Mouse (Mus musculus): ENCODE data around the gene 1700029J07Rik. TPM values are rescaled to one million over a fixed set of nuclear protein-coding genes. Genes with fewer than 3 reads are reported as not detected.

The 1700029J07Rik gene
- total RNA-seq, 1 experiment from 2014 or later = 8.8 TPM

DNA sequence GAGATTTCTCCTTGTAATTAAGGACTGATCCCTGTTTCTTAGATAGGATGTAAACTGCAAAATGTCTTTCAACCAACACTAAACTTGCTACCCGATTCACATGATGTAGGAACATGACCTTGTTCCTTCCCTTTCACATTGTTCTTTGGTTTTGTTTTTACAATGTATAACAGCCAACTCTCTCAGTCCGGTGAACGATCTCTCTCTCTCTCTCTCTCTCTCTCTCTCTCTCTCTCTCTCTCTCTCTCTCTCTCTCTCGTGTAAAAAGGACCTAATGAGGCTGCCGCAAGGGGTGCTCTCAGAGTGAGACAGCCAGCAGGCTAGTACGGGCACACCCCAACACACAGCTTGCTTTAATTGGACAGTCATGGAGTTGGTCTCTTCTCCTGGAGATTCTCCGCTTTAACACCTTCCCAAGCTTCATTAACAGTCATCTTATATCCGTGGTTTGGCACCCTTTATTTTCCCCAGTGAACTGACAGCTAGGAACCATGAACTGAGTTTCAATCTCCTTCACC lies 1.0 kb downstream of the 1700029J07Rik start:
- no peak for ATAC-seq (ENCODE audit: extremely low read depth, insufficient number of reproducible peaks, low FRiP score, poor library complexity, severe bottlenecking)

DNA sequence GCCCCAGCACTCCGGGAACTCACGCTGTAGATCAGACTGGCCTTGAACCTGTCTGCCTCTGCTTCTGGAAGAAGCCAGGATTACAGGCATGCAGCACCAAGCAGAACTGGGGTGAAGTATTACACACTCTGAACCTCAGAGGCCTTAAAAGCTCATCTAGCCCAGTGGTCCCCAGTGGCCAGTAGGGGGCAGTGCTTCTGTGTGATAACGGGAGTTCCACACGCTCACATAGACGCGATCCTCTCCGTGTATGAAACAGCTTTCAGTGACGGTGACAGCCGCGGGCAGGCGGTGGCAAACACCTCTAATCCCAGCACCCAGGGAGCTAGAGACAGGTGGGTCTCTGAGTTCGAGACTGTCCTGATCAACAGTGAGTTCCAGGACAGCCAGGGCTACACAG lies 4.2 kb downstream of the 1700029J07Rik start:
- ATAC-seq (ENCODE audit: extremely low read depth, insufficient number of reproducible peaks, low FRiP score, poor library complexity, severe bottlenecking) = no peak

DNA sequence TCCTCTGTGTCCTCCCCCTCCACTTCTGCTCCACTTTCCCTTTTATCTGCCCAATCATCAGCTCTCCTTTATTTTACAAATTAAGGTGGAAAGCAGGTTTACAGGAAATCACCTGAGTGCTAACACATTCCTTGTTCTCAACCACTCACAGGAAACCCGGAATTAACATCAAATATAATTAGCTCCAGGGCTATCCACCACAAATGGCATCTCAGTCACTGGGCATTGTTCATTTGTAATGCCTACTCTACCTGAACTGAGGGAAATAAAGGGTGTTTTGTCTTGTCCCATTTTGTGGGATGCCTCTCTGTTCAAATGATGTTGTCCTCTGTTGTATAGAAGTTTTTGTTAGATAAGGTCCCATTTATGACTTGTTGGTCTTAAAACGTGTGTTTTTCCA lies 24.4 kb downstream of the 1700029J07Rik start:
- ATAC-seq (ENCODE audit: extremely low read depth, insufficient number of reproducible peaks, low FRiP score, poor library complexity, severe bottlenecking) = no peak

DNA sequence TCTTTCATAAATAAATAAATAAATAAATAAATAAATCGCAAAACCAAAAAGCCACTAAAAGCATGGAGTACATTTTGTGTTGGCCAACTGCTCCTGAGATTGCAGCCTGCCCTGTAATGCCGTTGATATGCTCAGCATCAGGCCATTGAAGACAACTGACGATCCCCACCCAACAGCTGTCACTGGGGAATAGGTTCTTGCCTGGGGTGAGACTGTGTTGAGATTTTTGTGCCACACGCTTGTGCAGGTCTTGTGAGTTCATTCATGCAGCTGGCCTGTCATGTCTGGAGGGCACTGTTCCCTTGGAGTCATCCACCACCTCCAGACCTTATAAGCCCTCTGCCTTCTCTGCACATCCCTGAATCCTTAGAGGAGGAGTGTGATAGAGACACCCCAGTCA lies 28.8 kb downstream of the 1700029J07Rik start:
- no peak for ATAC-seq (ENCODE audit: extremely low read depth, insufficient number of reproducible peaks, low FRiP score, poor library complexity, severe bottlenecking)

DNA sequence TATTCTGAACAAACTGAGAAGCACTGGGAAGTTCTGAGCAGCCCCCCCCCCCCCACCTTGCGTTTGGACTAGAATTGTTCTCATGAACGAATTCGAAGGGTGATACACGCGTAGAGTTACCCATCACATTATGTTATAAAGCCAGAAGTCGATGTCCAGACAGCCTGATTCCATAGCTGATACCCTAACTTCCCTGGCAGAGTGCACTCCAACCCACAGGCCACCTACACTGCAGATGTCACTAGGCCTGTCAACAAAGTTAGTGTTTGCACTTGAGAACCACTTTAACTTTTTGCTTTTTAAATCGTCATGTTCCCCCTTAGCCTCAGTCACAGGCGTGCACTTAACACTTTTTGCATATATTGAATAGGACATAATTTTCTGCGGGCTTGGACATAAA lies 38.1 kb downstream of the 1700029J07Rik start:
- ATAC-seq (ENCODE audit: extremely low read depth, insufficient number of reproducible peaks, low FRiP score, poor library complexity, severe bottlenecking) = no peak

DNA sequence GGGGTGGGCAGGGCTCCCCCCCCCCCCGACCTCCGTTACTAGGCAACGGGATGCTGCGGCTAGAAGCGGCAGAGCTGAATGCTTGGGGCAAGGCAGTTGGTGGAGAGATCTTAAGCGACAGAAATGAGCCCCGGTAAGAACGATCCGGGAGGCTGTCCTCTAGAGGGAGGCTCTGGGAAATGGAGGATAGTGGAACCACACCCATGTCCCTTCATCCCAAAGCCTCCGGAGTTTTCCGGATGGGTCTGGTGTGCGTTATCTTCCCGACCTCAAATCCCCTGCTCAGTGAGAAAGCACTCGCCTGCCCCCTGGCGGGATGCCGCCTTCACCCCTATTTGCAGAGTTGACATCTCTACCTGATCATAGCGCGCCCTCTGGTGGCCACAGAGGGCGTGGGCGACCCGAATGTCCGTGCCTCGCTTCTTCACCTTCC lies 40.5 kb downstream of the 1700029J07Rik start, which contains the start of gene Ccdc110:
Gene Ccdc110, plus strand, starts transcription at position 38 of the 433 bp plus-strand sequence.
- peak; percentile 95 for ATAC-seq (ENCODE audit: extremely low read depth, insufficient number of reproducible peaks, low FRiP score, poor library complexity, severe bottlenecking)

DNA sequence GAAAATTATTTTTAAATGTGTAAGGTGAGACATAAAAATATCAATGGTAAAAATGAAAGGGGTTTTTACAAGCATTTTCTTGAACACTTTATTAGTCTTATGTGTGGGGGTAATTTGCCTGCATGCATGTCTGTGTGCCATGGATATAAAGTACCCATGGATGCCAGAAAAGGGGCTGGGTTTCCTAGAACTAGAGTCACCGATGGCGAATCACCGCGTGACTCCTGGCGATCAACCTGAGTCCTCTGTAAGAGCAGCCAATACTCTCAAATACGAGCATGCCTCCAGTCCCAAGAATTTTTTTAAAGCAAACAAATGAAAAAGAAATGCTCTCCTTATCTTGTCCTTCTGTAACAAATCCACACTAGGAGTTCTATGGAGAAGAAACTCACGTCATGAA lies 52.9 kb downstream of the 1700029J07Rik start:
- ATAC-seq (ENCODE audit: extremely low read depth, insufficient number of reproducible peaks, low FRiP score, poor library complexity, severe bottlenecking) = no peak

DNA sequence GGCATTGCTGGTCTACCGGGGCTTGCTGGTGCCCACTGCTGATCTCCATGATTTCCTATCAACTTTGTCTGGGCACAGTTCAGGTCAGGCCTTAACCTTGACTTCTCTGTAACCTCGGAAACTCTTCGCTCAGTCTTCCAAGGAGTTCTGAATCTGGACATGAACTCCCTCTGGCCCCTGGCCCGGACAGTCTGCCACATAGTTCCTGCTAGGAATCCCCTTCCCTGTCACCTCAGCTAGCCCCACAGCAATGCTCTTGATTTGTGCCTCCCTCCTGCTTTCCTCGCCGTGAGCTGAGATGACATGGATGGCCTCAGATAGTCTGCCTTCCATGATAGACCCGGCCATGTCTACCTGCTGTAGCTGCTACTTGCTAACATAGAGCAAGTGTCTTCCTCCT lies 54.7 kb downstream of the 1700029J07Rik start:
- ATAC-seq (ENCODE audit: extremely low read depth, insufficient number of reproducible peaks, low FRiP score, poor library complexity, severe bottlenecking) = no peak

DNA sequence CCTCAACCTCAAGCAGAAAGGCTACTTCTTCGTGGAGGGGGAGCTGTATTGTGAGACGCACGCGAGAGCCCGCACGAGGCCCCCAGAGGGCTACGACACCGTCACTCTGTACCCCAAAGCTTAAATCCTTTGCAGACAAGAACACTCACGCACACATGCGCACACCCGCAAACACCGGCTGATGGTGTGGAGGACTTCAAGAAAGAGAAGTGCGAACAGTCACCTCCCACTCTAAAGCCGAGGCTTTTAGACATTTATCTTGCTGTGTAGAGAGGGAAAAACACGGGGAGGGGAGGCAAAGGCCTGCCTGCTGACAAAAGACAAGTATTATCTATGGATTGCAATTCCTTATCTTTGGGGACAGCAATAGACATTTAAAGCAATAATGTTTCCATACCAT lies 56.2 kb downstream of the 1700029J07Rik start:
- ATAC-seq (ENCODE audit: extremely low read depth, insufficient number of reproducible peaks, low FRiP score, poor library complexity, severe bottlenecking) = no peak

DNA sequence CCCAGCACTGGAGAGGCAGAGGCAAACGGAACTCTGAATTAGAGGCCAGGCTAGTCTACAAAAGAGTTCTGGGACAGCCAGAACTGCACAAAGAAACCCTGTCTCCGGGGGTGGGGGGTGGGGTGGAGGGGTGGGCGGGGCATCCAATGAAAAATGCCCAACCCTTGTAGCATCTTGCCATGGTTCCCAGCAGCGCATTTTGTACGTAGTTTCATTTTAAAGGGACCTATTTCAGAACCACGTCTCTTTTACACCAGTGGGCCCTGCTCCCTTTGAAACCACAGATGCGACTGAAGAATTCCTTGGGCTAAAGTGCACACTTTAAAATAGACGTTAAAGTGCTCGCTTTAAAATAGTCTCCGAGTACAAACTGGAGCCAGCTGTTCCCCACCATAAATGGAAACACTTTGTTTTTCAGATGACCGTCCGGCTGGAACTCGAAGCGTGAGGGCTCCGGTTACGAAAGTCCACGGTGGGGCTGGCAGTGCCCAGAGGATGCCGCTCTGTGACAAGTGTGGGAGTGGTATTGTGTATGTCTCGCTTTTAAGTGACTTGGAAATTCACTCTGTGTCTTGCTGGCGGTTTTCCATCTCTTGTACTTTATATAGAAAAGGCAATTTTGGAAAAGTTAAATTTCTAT lies 57.9 kb downstream of the 1700029J07Rik start:
- no peak for ATAC-seq (ENCODE audit: extremely low read depth, insufficient number of reproducible peaks, low FRiP score, poor library complexity, severe bottlenecking)

DNA sequence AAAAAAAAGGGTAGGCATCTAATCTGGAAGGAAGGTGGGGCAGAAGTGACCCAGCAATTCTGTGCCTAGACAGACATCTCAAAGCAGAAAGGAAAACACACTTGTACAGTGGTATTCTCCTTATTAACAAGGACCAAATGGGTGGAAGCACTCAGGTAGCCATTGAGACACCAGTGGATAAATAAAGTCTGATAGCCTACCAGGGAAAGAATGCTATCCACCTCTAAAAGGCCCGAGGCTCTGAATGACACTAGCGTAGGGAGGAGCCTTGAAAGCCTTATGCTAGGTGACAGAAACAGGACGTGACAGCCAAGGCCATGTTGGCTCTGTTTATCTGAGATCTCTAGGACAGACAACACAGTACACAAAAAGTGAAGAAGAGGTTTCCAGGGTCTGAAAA lies 58.6 kb downstream of the 1700029J07Rik start:
- ATAC-seq (ENCODE audit: extremely low read depth, insufficient number of reproducible peaks, low FRiP score, poor library complexity, severe bottlenecking) = no peak

DNA sequence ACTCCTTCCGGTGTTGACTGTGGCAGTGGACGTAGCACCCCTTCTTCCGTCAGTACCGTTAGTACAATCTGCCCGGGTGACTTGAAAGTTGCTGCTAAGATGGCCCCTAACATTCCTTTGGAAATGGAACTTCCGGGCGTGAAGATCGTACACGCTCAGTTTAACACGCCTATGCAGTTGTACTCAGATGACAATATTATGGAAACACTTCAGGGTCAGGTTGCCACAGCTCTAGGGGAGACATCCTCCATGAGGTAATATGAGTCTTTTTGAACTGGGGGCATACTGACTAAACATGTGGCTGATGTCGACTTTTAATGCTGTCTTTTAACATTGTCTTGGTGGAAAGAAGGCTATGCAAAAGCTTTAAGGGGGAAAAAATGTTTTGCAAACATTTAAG lies 61.3 kb downstream of the 1700029J07Rik start:
- no peak for ATAC-seq (ENCODE audit: extremely low read depth, insufficient number of reproducible peaks, low FRiP score, poor library complexity, severe bottlenecking)

DNA sequence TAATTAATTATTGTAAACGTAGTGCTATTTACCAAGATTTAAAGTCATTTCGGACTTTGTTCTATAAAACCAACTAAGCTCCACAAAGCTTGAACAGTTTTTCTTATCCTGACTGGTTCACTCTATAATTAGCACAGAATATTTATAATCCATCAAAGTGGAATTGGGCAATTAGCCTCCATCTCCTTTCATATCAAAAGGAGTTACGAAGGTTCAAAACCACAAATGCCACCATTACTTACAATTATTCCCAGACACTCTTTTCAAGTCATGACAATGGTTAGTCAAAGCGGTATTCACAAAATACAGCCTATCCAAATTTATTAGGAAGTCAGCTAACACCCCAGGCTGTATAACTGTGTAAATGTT lies 68.8 kb downstream of the 1700029J07Rik start:
- ATAC-seq (ENCODE audit: extremely low read depth, insufficient number of reproducible peaks, low FRiP score, poor library complexity, severe bottlenecking) = no peak

DNA sequence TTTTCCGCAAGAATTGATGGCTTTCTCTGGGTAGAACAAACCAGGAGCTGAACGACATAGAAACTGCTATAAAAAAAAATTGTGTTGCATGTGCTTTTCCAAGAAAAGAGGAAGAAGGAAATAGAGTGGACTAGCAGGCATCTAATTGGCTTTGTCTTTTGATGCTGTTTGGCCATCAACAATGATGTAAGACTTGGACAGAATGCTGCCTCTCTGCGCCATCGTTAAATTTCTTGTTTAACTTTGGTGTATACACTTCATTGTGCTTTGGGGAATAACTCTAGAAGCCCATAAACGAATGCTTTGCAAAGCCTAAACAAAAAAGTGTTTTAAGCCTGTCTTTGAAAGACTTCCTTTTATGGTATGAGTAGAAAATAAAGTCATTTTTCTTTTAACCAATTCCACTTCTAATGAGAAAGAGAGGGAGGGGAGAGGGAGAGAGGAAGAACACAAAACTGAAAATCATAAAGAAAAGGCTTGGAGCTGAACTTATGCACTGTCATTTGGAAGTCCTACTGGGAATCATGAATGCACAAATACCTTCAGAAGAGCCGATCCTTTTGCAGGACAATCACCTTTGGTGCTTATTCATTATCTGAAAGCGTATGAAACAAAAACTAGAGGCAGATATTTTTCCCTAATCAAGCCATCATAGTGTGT lies 69.3 kb downstream of the 1700029J07Rik start:
- no peak for ATAC-seq (ENCODE audit: extremely low read depth, insufficient number of reproducible peaks, low FRiP score, poor library complexity, severe bottlenecking)

DNA sequence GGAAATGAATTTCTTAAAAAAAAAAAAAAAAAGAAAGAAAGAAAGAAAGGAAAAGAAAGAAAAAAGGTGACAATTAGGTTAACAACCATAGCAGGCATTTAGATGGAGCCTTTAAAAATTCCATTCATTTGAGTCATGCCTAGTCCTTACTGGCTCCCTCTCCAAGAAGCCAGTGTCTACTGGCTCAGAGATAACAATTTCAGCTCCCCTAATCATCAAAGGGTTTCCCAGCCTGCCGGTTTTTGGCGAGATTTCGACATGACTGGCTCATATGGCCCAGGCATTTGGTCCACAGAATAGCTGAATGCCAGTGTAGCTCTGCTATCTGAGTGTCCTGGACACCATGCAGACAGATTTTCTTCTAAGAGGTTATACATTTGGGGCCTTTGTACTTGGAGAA lies 71.4 kb downstream of the 1700029J07Rik start:
- ATAC-seq (ENCODE audit: extremely low read depth, insufficient number of reproducible peaks, low FRiP score, poor library complexity, severe bottlenecking) = no peak

Other genes starting within 250 kb of the 1700029J07Rik start
- gene Pdlim3, start 89.8 kb downstream of the 1700029J07Rik start, total RNA-seq (2017) = 1.3 and 2.1 TPM in 2 replicates
- not detected in 2 replicates for gene Ccdc110, start 40.6 kb downstream of the 1700029J07Rik start, total RNA-seq (2017)
- 59.1 and 70.5 TPM in 2 replicates for gene Ufsp2, start 276 bp upstream of the 1700029J07Rik start, total RNA-seq (2017)
- gene Lrp2bp, start 24.1 kb upstream of the 1700029J07Rik start, total RNA-seq (2017) = 0.23 and 0.25 TPM in 2 replicates
- 41.3 and 43.2 TPM in 2 replicates for gene Ankrd37, start 30.5 kb upstream of the 1700029J07Rik start, total RNA-seq (2017)
- 22.3 and 25.0 TPM in 2 replicates for gene Cfap97, start 176.5 kb upstream of the 1700029J07Rik start, total RNA-seq (2017)
- gene Snx25, start 176.9 kb upstream of the 1700029J07Rik start, total RNA-seq (2017) = 34.4 and 35.5 TPM in 2 replicates
- 26.7 and 45.7 TPM in 2 replicates for gene Slc25a4, start 236.0 kb upstream of the 1700029J07Rik start, total RNA-seq (2017)

Data from neutrophil, adult 5-6 weeks (primary cell).